Mouse (Mus musculus) CH12.LX (cell line): ENCODE measurements around the gene Grip1. TPM values are rescaled to one million over a fixed set of nuclear protein-coding genes. Genes with fewer than 3 reads are reported as not detected.

ENCODE experiments used
- DNase-seq: peaks from one replicate; pipeline ENCODE4 v3.0.0-alpha.2; 2013; ENCODE audit errors: extremely low read depth
- H3K27ac ChIP-seq: 2 replicates; pipeline ENCODE4 v1.5.1; 2012; ENCODE audit warnings: low read depth, mild to moderate bottlenecking, control low read depth, moderate library complexity; ENCODE audit not compliant: insufficient read depth
- H3K27me3 ChIP-seq: replicated peaks from 2 replicates; pipeline ENCODE3; 2012; ENCODE audit warnings: inconsistent platforms
- H3K36me3 ChIP-seq, 2 experiments: replicated peaks in 1 of 2; 2 replicates each; pipeline versions ENCODE3 to v1.6.1; 2012; ENCODE audit warnings: inconsistent platforms in 1 of 2, low read length in 1 of 2, mild to moderate bottlenecking in 1 of 2, mixed read lengths in 1 of 2, moderate library complexity in 1 of 2; ENCODE audit not compliant: control insufficient read depth in 1 of 2, insufficient read depth in 1 of 2
- H3K4me1 ChIP-seq, 2 experiments: 2 replicates each; pipeline ENCODE4 v1.6.1; 2012; ENCODE audit warnings: inconsistent platforms in 1 of 2, moderate library complexity in 1 of 2; ENCODE audit not compliant: insufficient read depth in 2 of 2, control insufficient read depth in 1 of 2
- H3K4me2 ChIP-seq: 2 replicates; pipeline ENCODE4 v1.6.1; 2012; ENCODE audit warnings: low read depth, mild to moderate bottlenecking, control low read depth; ENCODE audit not compliant: poor library complexity, insufficient read depth, severe bottlenecking
- H3K4me3 ChIP-seq, 3 experiments: fragments of 150-350 bp in 1 of 3; sonication (generic) in 1 of 3; replicated peaks in 1 of 3; 2 replicates each; pipeline versions ENCODE3 to v1.5.1; 2011 to 2012; ENCODE audit warnings: low read depth in 2 of 3, low read length in 2 of 3, mild to moderate bottlenecking in 2 of 3, moderate library complexity in 2 of 3, control low read depth in 1 of 3, improper control_type of control experiment in 1 of 3, inconsistent platforms in 1 of 3, mixed read lengths in 1 of 3; ENCODE audit not compliant: poor library complexity in 1 of 3
- H3K79me2 ChIP-seq: replicated peaks from 2 replicates; pipeline ENCODE4 v1.6.1; 2012; ENCODE audit warnings: mild to moderate bottlenecking, moderate library complexity; ENCODE audit not compliant: control insufficient read depth, poor library complexity, insufficient read depth, severe bottlenecking; ENCODE audit errors: extremely low read depth
- H3K9ac ChIP-seq: 2 replicates; pipeline ENCODE4 v1.6.1; 2012; ENCODE audit warnings: low read depth, mild to moderate bottlenecking, control low read depth, moderate library complexity; ENCODE audit not compliant: insufficient read depth
- H3K9me3 ChIP-seq: replicated peaks from 2 replicates; pipeline ENCODE3; 2012; ENCODE audit warnings: low read length, inconsistent platforms, mixed read lengths
- BHLHE40 ChIP-seq: IDR thresholded peaks from 2 replicates; pipeline ENCODE4 v1.6.1; 2011; ENCODE audit warnings: mild to moderate bottlenecking, low read depth, low read length, improper control_type of control experiment
- CHD1 ChIP-seq: IDR thresholded peaks from 2 replicates; pipeline ENCODE4 v1.6.1; 2012; ENCODE audit warnings: low read depth, low read length, improper control_type of control experiment, inconsistent platforms
- CHD2 ChIP-seq: IDR thresholded peaks from 2 replicates; pipeline ENCODE4 v1.6.1; 2011; ENCODE audit warnings: low read length, improper control_type of control experiment
- ELF1 ChIP-seq: IDR thresholded peaks from 2 replicates; pipeline ENCODE4 v1.6.1; 2014; ENCODE audit warnings: low read depth, mild to moderate bottlenecking, inconsistent platforms, low read length, improper control_type of control experiment
- ETS1 ChIP-seq: conservative IDR thresholded peaks from 2 replicates; pipeline ENCODE4 v1.6.1; 2012; ENCODE audit warnings: low read depth, mild to moderate bottlenecking, inconsistent platforms, low read length, improper control_type of control experiment, moderate library complexity
- HCFC1 ChIP-seq: IDR thresholded peaks from 2 replicates; pipeline ENCODE4 v1.6.1; 2012; ENCODE audit warnings: low read depth, mild to moderate bottlenecking, inconsistent platforms, low read length, improper control_type of control experiment
- JUN ChIP-seq: IDR thresholded peaks from 2 replicates; pipeline ENCODE4 v1.6.1; 2011; ENCODE audit warnings: low read depth, mild to moderate bottlenecking, low read length, improper control_type of control experiment, moderate library complexity; ENCODE audit not compliant: insufficient read depth
- JUND ChIP-seq: conservative IDR thresholded peaks from 2 replicates; pipeline ENCODE4 v1.6.1; 2011; ENCODE audit warnings: low read depth, low read length, improper control_type of control experiment
- KAT2A ChIP-seq: IDR thresholded peaks from 2 replicates; pipeline ENCODE4 v1.6.1; 2012; ENCODE audit warnings: low read length, improper control_type of control experiment, inconsistent platforms; ENCODE audit not compliant: insufficient replicate concordance
- MAFK ChIP-seq: IDR thresholded peaks from 2 replicates; pipeline ENCODE4 v1.6.1; 2011; ENCODE audit warnings: low read length, improper control_type of control experiment; ENCODE audit not compliant: insufficient replicate concordance
- MAX ChIP-seq: IDR thresholded peaks from 2 replicates; pipeline ENCODE4 v1.6.1; 2011; ENCODE audit warnings: low read length, improper control_type of control experiment
- MAZ ChIP-seq: IDR thresholded peaks from 2 replicates; pipeline ENCODE4 v1.6.1; 2012; ENCODE audit warnings: low read depth, mild to moderate bottlenecking, inconsistent platforms, low read length, improper control_type of control experiment, moderate library complexity
- NRF1 ChIP-seq: IDR thresholded peaks from 2 replicates; pipeline ENCODE4 v1.6.1; 2014; ENCODE audit warnings: low read depth, mild to moderate bottlenecking, inconsistent platforms, low read length, improper control_type of control experiment, moderate library complexity
- PAX5 ChIP-seq: IDR thresholded peaks from 2 replicates; pipeline ENCODE4 v1.6.1; 2012; ENCODE audit warnings: low read length, inconsistent platforms, mixed read lengths
- POLR2AphosphoS2 ChIP-seq: IDR thresholded peaks from 2 replicates; pipeline ENCODE4 v1.6.1; 2011; ENCODE audit warnings: low read depth, low read length, improper control_type of control experiment
- SIN3A ChIP-seq: IDR thresholded peaks from 2 replicates; pipeline ENCODE4 v1.6.1; 2012; ENCODE audit warnings: low read length, improper control_type of control experiment, inconsistent platforms
- SMC3 ChIP-seq: IDR thresholded peaks from 2 replicates; pipeline ENCODE4 v1.6.1; 2011; ENCODE audit warnings: low read depth, low read length, improper control_type of control experiment
- TBP ChIP-seq: conservative IDR thresholded peaks from 2 replicates; pipeline ENCODE4 v1.6.1; 2011; ENCODE audit warnings: low read depth, low read length, improper control_type of control experiment
- TCF12 ChIP-seq: IDR thresholded peaks from 2 replicates; pipeline ENCODE4 v1.6.1; 2014; ENCODE audit warnings: low read depth, mild to moderate bottlenecking, inconsistent platforms, low read length, improper control_type of control experiment
- UBTF ChIP-seq: IDR thresholded peaks from 2 replicates; pipeline ENCODE4 v1.6.1; 2012; ENCODE audit warnings: low read depth, mild to moderate bottlenecking, inconsistent platforms, low read length, improper control_type of control experiment, moderate library complexity
- USF2 ChIP-seq: conservative IDR thresholded peaks from 2 replicates; pipeline ENCODE4 v1.6.1; 2011; ENCODE audit warnings: low read depth, low read length, improper control_type of control experiment
- ZNF384 ChIP-seq: IDR thresholded peaks from 2 replicates; pipeline ENCODE4 v1.6.1; 2012; ENCODE audit warnings: low read depth, low read length, improper control_type of control experiment, inconsistent platforms
- dilution Hi-C: fragments of 300-500 bp; cut with MboI; formaldehyde crosslinking; loops from 2 replicates; pipeline ENCODE4 v1.14.3; 2020; ENCODE audit warnings: low sequenced_read_pairs; ENCODE audit not compliant: extremely low pct_unique_long_range_greater_than_20kb, extremely low pct_ligation_motif_present
- in situ Hi-C: fragments of 300-500 bp; cut with MboI; formaldehyde crosslinking; loops from 3 replicates; pipeline ENCODE4 v1.14.3; 2019; ENCODE audit warnings: low sequenced_read_pairs, low pct_ligation_motif_present, low pct_unique_long_range_greater_than_20kb, mixed read lengths
- polyA plus RNA-seq: library from polyadenylated mRNA; unstranded; fragments of >175 nt; gene quantifications from 2 replicates; pipeline ENCODE4 v1.2.1, GENCODE M21; 2012; ENCODE audit warnings: low read depth; ENCODE audit not compliant: insufficient read length
- total RNA-seq, 2 experiments: library from RNA; depleted of rRNA; stranded (reverse); fragments of 300-350 nt in 1 of 2; fragments of >200 nt in 1 of 2; gene quantifications; 2 replicates each; pipeline ENCODE4 v1.2.3; 2012 to 2014

Gene Grip1
- total and polyA plus RNA-seq, 3 experiments = 0.09 to 0.33 (median 0.13) TPM

- no peak overlapping the region for H3K4me3 ChIP-seq
- no peaks in the 10 kb centered on the region for H3K9me3 ChIP-seq
- H3K4me2 ChIP-seq = no peak overlapping the region
- no peak overlapping the region for H3K27ac ChIP-seq
- no peaks in the 10 kb centered on the region for H3K36me3 ChIP-seq
- H3K4me1 ChIP-seq = no peaks in the 10 kb centered on the region
- in situ Hi-C loops = no loop called here
- TF ChIP-seq ETS1 (no peak), ELF1 (no peak)
- dilution Hi-C loops = no loop called here
- no peaks in the 10 kb centered on the region for H3K79me2 ChIP-seq
- H3K9ac ChIP-seq = no peak overlapping the region
- no peaks in the 10 kb centered on the region for H3K27me3 ChIP-seq
- DNase-seq = no peak
Measured at GRCm38 (mm10) chr10:119534852-119535251, 81.2 kb downstream of the Grip1 start.

DNA sequence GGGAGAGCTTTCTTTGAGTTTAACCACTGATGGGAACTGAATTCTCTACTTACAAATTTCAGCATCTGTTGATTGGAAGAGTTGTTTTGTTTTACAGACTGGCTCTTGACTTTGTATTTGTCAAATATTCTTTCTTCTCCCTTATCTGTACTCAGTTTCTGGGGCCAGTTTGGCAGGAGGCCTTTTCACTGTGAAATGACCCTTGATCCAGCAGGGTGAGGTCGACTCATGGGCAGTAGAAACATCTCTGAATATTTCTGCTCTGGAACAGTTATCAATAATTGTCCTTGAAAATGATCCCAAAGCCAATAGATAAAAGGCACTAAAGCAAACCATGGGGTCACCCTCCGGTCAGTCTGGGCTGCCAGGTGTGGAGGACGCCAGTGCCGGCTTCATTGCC lies 88.0 kb downstream of the Grip1 start:
- Histone ChIP-seq H3K4me1 (no peaks in the 10 kb centered on the region), H3K36me3 (no peaks in the 10 kb centered on the region), H3K27me3 (no peaks in the 10 kb centered on the region), H3K4me3 (no peak overlapping the region), H3K4me2 (no peak overlapping the region), H3K9ac (no peak overlapping the region), H3K9me3 (no peaks in the 10 kb centered on the region), H3K27ac (no peak overlapping the region)
- dilution Hi-C loops = no loop called here
- DNase-seq = no peak
- TF ChIP-seq CHD1 (no peak), PAX5 (no peak), TCF12 (no peak), MAX (no peak), ZNF384 (no peak), JUN (no peak)
- TF ChIP-seq, all 38 proteins: peak for 0
- in situ Hi-C loops = no loop called here
- no peaks in the 10 kb centered on the region for H3K79me2 ChIP-seq

DNA sequence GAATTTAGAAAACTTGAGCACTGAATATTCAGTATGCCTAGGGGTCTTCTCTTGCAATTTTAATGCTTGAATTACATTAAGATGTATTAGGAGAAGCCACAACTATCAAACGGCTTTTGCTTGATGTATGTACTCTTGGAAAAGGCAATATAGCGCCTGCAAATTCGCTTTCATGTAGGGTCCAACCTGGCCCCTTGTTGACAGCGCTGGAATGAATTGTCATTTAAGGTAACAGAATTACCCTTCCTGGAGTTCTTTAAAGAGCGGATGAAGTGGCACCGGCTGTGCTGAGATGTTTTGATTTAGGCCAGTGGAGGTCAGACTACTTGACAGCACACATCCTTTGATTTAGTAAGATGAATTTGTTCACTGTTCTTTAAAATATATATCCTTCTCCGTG lies 90.1 kb downstream of the Grip1 start:
- no peak overlapping the region for H3K4me3 ChIP-seq
- TF ChIP-seq CHD2 = no peak
- no peak for TF ChIP-seq KAT2A
- no peak for TF ChIP-seq SMC3
- TF ChIP-seq TBP = no peak
- no peak for TF ChIP-seq CHD1
- TF ChIP-seq SIN3A = no peak
- TF ChIP-seq NRF1 = no peak
- TF ChIP-seq MAZ = no peak
- TF ChIP-seq MAX = no peak
- no peak for TF ChIP-seq USF2
- no peak for TF ChIP-seq MAFK
- no peak for TF ChIP-seq POLR2AphosphoS2
- TF ChIP-seq JUND = no peak
- TF ChIP-seq UBTF = no peak
- no peak for TF ChIP-seq HCFC1
- TF ChIP-seq JUN = no peak
- no peak for TF ChIP-seq BHLHE40
- no peak for TF ChIP-seq ELF1
- TF ChIP-seq, all 38 proteins: peak for 0
- H3K27me3 ChIP-seq = no peaks in the 10 kb centered on the region
- no peak overlapping the region for H3K9ac ChIP-seq
- no peaks in the 10 kb centered on the region for H3K36me3 ChIP-seq
- H3K79me2 ChIP-seq = no peaks in the 10 kb centered on the region
- no peak for DNase-seq
- no peaks in the 10 kb centered on the region for H3K9me3 ChIP-seq
- in situ Hi-C loops = no loop called here
- dilution Hi-C loops = no loop called here
- no peak overlapping the region for H3K27ac ChIP-seq
- H3K4me2 ChIP-seq = no peak overlapping the region
- no peaks in the 10 kb centered on the region for H3K4me1 ChIP-seq
